Comparison of ENCODE assay signal across 10 mouse cellular contexts in the genomic region with DNA sequence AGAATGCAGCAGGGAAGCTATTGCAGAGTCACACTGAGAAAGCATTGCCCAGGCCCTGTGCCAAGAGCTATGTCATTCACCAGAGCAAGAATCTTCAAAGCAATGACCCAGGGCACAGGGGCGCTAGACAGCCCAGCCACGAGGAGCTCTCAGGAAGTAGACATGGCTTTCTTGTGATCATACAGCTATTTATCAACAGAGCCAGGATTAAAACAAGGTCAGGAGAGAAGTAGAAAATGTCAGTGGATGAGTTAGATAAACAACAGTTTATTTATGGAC. TPM values are rescaled to one million over a fixed set of nuclear protein-coding genes. Genes with fewer than 3 reads are reported as not detected.
DNase-seq lines count a peak whose midpoint lies in the region; ATAC-seq lines count a peak whose summit lies in the region.
"Had no signal": no experiment of that assay in that cellular context is flagged by ENCODE, and none has a peak within 500 bp of the region (broad histone marks: within the 10 kb centered on the region; RNA-seq: fewer than 3 reads in every experiment).

No protein-coding gene starts in this region.

- peaks cover 42% of the 10 kb centered on the region for H3K4me1 ChIP-seq in lung, embryonic 15.5 days
- peaks cover 24% of the 10 kb centered on the region for H3K4me1 ChIP-seq in heart, embryonic 11.5 days (ENCODE audit: control insufficient read depth, insufficient read depth, low read length)

- H3K27me3 ChIP-seq in lung, embryonic 15.5 days: no peaks in the 10 kb centered on the region
- H3K27me3 ChIP-seq in heart, embryonic 11.5 days (ENCODE audit: control insufficient read depth, insufficient read depth, low read length): no peaks in the 10 kb centered on the region

- no peaks in the 10 kb centered on the region for H3K9me3 ChIP-seq in lung, embryonic 15.5 days
- no peaks in the 10 kb centered on the region for H3K9me3 ChIP-seq in heart, embryonic 11.5 days (replicated peaks; ENCODE audit: control insufficient read depth, low read length)
- H3K9me3 ChIP-seq: neural tube, embryonic 12.5 days had no signal

- WGBS in lung, embryonic 15.5 days: 11% methylated on average over 2 of the region's 2 CpGs
- 15% methylated on average over 2 of the region's 2 CpGs for WGBS in heart, embryonic 11.5 days (ENCODE audit: insufficient replicate concordance)

- H3K9ac ChIP-seq in lung, embryonic 15.5 days: no peak overlapping the region
- H3K9ac ChIP-seq in heart, embryonic 11.5 days (ENCODE audit: low read depth, low read length): no peak overlapping the region
- H3K9ac ChIP-seq: neural tube, embryonic 12.5 days had no signal

- H3K4me3 ChIP-seq in lung, embryonic 15.5 days: no peak overlapping the region
- H3K4me3 ChIP-seq in heart, embryonic 11.5 days (ENCODE audit: low read depth, low read length): no peak overlapping the region
- H3K4me3 ChIP-seq: neural tube, embryonic 12.5 days had no signal

- peak overlapping the region; percentile 59; the same call in 1 of the 2 replicates for H3K27ac ChIP-seq in lung, embryonic 15.5 days
- H3K27ac ChIP-seq in heart, embryonic 11.5 days (ENCODE audit: low read depth, low read length): no peak overlapping the region; the same call in 1 of the 2 replicates
- H3K27ac ChIP-seq: neural tube, embryonic 12.5 days had no signal

- DNase-seq in lung, postnatal 25 days (ENCODE audit: low spot score): no peak
- DNase-seq in adrenal gland, postnatal 36 days: peak; percentile 93 to 94
- peak; percentile 74 to 80 for DNase-seq in kidney, postnatal 4 days
- no peak for DNase-seq in spleen, adult 18-20 months
- DNase-seq in frontal cortex, adult 2 months (ENCODE audit: extremely low spot score in 1 of 2, low spot score in 1 of 2): no peak

- no peaks in the 10 kb centered on the region for H3K36me3 ChIP-seq in lung, embryonic 15.5 days
- H3K36me3 ChIP-seq in heart, embryonic 11.5 days (ENCODE audit: control insufficient read depth, insufficient read depth, low read length): no peaks in the 10 kb centered on the region
- H3K36me3 ChIP-seq: neural tube, embryonic 12.5 days had no signal

- no peak for ATAC-seq in lung, embryonic 15.5 days (ENCODE audit: borderline replicate concordance, extremely low read depth, low FRiP score, low TSS enrichment)
- no peak for ATAC-seq in heart, embryonic 11.5 days (replicated peaks; ENCODE audit: insufficient number of reproducible peaks, low FRiP score, low TSS enrichment)
- ATAC-seq in granulocyte monocyte progenitor cell, adult 5-6 weeks (replicated peaks; ENCODE audit: poor library complexity, severe bottlenecking): no peak

- no peak overlapping the region for H3K4me2 ChIP-seq in lung, embryonic 15.5 days
- H3K4me2 ChIP-seq in heart, embryonic 11.5 days: peak overlapping the region; percentile 8; the same call in 1 of the 2 replicates
- H3K4me2 ChIP-seq: neural tube, embryonic 12.5 days had no signal

RNA-seq across cellular contexts. Expression of a gene that starts 56.6 kb away (rescaled TPM):
- polyA plus RNA-seq in lung, embryonic 15.5 days (2015; fragmentation: Nextera tagmentation; extraction: Ambion mirVana): not detected in 2 replicates
- total RNA-seq in adrenal gland, postnatal 36 days (2021): not detected
- not detected in 2 replicates for polyA plus RNA-seq in heart, embryonic 11.5 days (2014; fragmentation: Nextera tagmentation; extraction: Ambion mirVana)
- not detected in 2 replicates for total RNA-seq in granulocyte monocyte progenitor cell, adult 5-6 weeks (2014; fragmentation: Nextera tagmentation)
- not detected in 2 replicates for total RNA-seq in granulocyte monocyte progenitor cell, adult 5-6 weeks (2017)
- polyA plus RNA-seq in frontal cortex, adult 2 months (2012; rRNA removed): not detected in 2 replicates
- polyA plus RNA-seq: intestine, embryonic 14.5 days; neural tube, embryonic 12.5 days had no signal

Comparison
In these comparisons a context has a peak if more than half of its experiments do, and no peak if none do; other contexts are left out.
1. DNase-seq: peak in adrenal gland, postnatal 36 days (2 of 2) and kidney, postnatal 4 days (2 of 2); none in lung, postnatal 25 days (single experiment), spleen, adult 18-20 months (0 of 2) and frontal cortex, adult 2 months (0 of 2).